Mouse (Mus musculus) C2C12 (cell line): ENCODE results near the gene Bpifb4. TPM values are rescaled to one million over a fixed set of nuclear protein-coding genes. Genes with fewer than 3 reads are reported as not detected.

Experiments
- H3K27me3 ChIP-seq: one replicate; pipeline ENCODE4 v1.6.1; 2011; ENCODE audit not compliant: control insufficient read depth, insufficient read depth, insufficient read length
- H3K36me3 ChIP-seq: one replicate; pipeline ENCODE4 v1.6.1; 2011; ENCODE audit not compliant: control insufficient read depth, insufficient read depth
- H3K4me3 ChIP-seq: one replicate; pipeline ENCODE4 v1.5.1; 2011; ENCODE audit warnings: mild to moderate bottlenecking, control low read depth; ENCODE audit not compliant: poor library complexity, insufficient read depth, severe bottlenecking
- H3K79me2 ChIP-seq: one replicate; pipeline ENCODE4 v1.6.1; 2011; ENCODE audit not compliant: control insufficient read depth, insufficient read depth
- H3K79me3 ChIP-seq: one replicate; pipeline ENCODE4 v1.6.1; 2011; ENCODE audit warnings: low read depth, control low read depth
- H3ac ChIP-seq: one replicate; pipeline ENCODE3; 2011; ENCODE audit warnings: low read depth; ENCODE audit not compliant: control insufficient read depth, insufficient read length
- CEBPB ChIP-seq: IDR thresholded peaks from one replicate; pipeline ENCODE4 v1.6.1; 2011; ENCODE audit warnings: low read depth, mild to moderate bottlenecking, control low read depth, moderate library complexity
- CTCF ChIP-seq: IDR thresholded peaks from one replicate; pipeline ENCODE4 v1.5.1; 2011; ENCODE audit not compliant: control insufficient read depth, insufficient read depth, insufficient read length
- FOSL1 ChIP-seq: IDR thresholded peaks from one replicate; pipeline ENCODE4 v1.8.0; 2011; ENCODE audit warnings: mild to moderate bottlenecking, low read length; ENCODE audit not compliant: poor library complexity, insufficient read depth, severe bottlenecking
- MAX ChIP-seq: IDR thresholded peaks from one replicate; pipeline ENCODE4 v1.6.1; 2011; ENCODE audit warnings: mild to moderate bottlenecking, control low read depth
- MYOD1 ChIP-seq: IDR thresholded peaks from one replicate; pipeline ENCODE4 v1.6.1; 2011; ENCODE audit warnings: low read depth; ENCODE audit not compliant: control insufficient read depth, insufficient read length
- MYOG ChIP-seq: IDR thresholded peaks from one replicate; pipeline ENCODE4 v1.6.1; 2011; ENCODE audit not compliant: control insufficient read depth, insufficient read length; ENCODE audit errors: extremely low read depth
- USF1 ChIP-seq: IDR thresholded peaks from one replicate; pipeline ENCODE4 v1.6.1; 2011; ENCODE audit warnings: low read depth, mild to moderate bottlenecking, control low read depth, moderate library complexity
- polyA plus RNA-seq: library from polyadenylated mRNA; unstranded; fragments of >200 nt; fragmentation: generic; extraction: Trizol; gene quantifications from one replicate; pipeline ENCODE4 v1.2.1, GENCODE M21; 2012; ENCODE audit warnings: missing spikeins

Gene Bpifb4
- polyA plus RNA-seq, 1 experiment, result 0.04 TPM

- Histone ChIP-seq H3ac (no peak overlapping the region), H3K79me3 (no peaks in the 10 kb centered on the region), H3K36me3 (no peaks in the 10 kb centered on the region), H3K79me2 (no peaks in the 10 kb centered on the region), H3K27me3 (no peaks in the 10 kb centered on the region), H3K4me3 (no peak overlapping the region)
- TF ChIP-seq MYOG (no peak), CTCF (peak; percentile 10)
Observed at GRCm38 (mm10) chr2:153943537-153943936, 5.5 kb downstream of the Bpifb4 start.

GRCm38 (mm10) chr2:153944567-153944966 lies 6.6 kb downstream of the Bpifb4 start:
- TF ChIP-seq MAX, result no peak
- TF ChIP-seq CEBPB, result no peak
- no peak for TF ChIP-seq USF1
- no peak for TF ChIP-seq FOSL1
- TF ChIP-seq MYOG, result no peak
- TF ChIP-seq CTCF, result no peak
- no peak for TF ChIP-seq MYOD1
- Histone ChIP-seq H3K27me3 (no peaks in the 10 kb centered on the region), H3K4me3 (no peak overlapping the region), H3K36me3 (no peaks in the 10 kb centered on the region), H3K79me3 (no peaks in the 10 kb centered on the region), H3ac (no peak overlapping the region), H3K79me2 (no peaks in the 10 kb centered on the region)

- no peak for TF ChIP-seq CEBPB
- TF ChIP-seq CTCF, result peak; percentile 63
Observed at GRCm38 (mm10) chr2:153952897-153953296, 14.9 kb downstream of the Bpifb4 start.

GRCm38 (mm10) chr2:153953836-153954235 lies 15.8 kb downstream of the Bpifb4 start:
- Histone ChIP-seq H3K36me3 (no peaks in the 10 kb centered on the region), H3K27me3 (no peaks in the 10 kb centered on the region), H3K4me3 (no peak overlapping the region), H3K79me3 (no peaks in the 10 kb centered on the region), H3K79me2 (no peaks in the 10 kb centered on the region), H3ac (no peak overlapping the region)
- no peak for TF ChIP-seq CEBPB
- TF ChIP-seq USF1, result peak; percentile 76

More at GRCm38 (mm10) chr2:153952897-153953296, 14.9 kb downstream of the Bpifb4 start:
- Histone ChIP-seq H3K36me3 (no peaks in the 10 kb centered on the region), H3K79me3 (no peaks in the 10 kb centered on the region), H3K79me2 (no peaks in the 10 kb centered on the region), H3ac (no peak overlapping the region), H3K27me3 (no peaks in the 10 kb centered on the region), H3K4me3 (no peak overlapping the region)

- H3ac ChIP-seq, result no peak overlapping the region
- H3K79me3 ChIP-seq, result no peaks in the 10 kb centered on the region
- TF ChIP-seq MAX (no peak), MYOD1 (no peak), FOSL1 (no peak), CTCF (no peak), MYOG (no peak), CEBPB (no peak), USF1 (no peak)
- H3K27me3 ChIP-seq, result no peaks in the 10 kb centered on the region
- H3K4me3 ChIP-seq, result no peak overlapping the region
- H3K79me2 ChIP-seq, result no peaks in the 10 kb centered on the region
- H3K36me3 ChIP-seq, result no peaks in the 10 kb centered on the region
Observed at GRCm38 (mm10) chr2:153962821-153963331, 24.9 kb downstream of the Bpifb4 start.

- Histone ChIP-seq H3K79me2 (no peaks in the 10 kb centered on the region), H3K36me3 (no peaks in the 10 kb centered on the region), H3ac (no peak overlapping the region), H3K27me3 (no peaks in the 10 kb centered on the region), H3K4me3 (no peak overlapping the region), H3K79me3 (no peaks in the 10 kb centered on the region)
- TF ChIP-seq CTCF (no peak), FOSL1 (no peak), MAX (no peak), MYOD1 (no peak), CEBPB (no peak), MYOG (no peak), USF1 (no peak)
Observed at GRCm38 (mm10) chr2:153963334-153963733, 25.3 kb downstream of the Bpifb4 start.
